Mouse (Mus musculus) neural tube, embryonic 13.5 days (tissue): ENCODE data around the gene Mboat2. TPM values are rescaled to one million over a fixed set of nuclear protein-coding genes. Genes with fewer than 3 reads are reported as not detected.

Experiments
- ATAC-seq: fragments of 200-750 bp; cut with Nextera tagmentation; 2 replicates; pipeline ENCODE4 v1.8.0; 2017; ENCODE audit warnings: low read depth, mild to moderate bottlenecking, moderate TSS enrichment, moderate library complexity
- H3K27ac ChIP-seq: fragments of 300-500 bp; sonication (generic); replicated peaks from 2 replicates; pipeline ENCODE4 v1.5.1; 2015; ENCODE audit warnings: moderate library complexity, mild to moderate bottlenecking, inconsistent platforms
- H3K27me3 ChIP-seq: fragments of 300-500 bp; sonication (generic); 2 replicates; pipeline ENCODE4 v1.6.1; 2015; ENCODE audit warnings: mild to moderate bottlenecking, inconsistent platforms
- H3K36me3 ChIP-seq: fragments of 300-500 bp; sonication (generic); 2 replicates; pipeline ENCODE4 v1.6.1; 2015; ENCODE audit warnings: mild to moderate bottlenecking, inconsistent platforms
- H3K4me1 ChIP-seq: fragments of 300-500 bp; sonication (generic); replicated peaks from 2 replicates; pipeline ENCODE4 v1.6.1; 2015; ENCODE audit warnings: inconsistent platforms
- H3K4me2 ChIP-seq: fragments of 300-500 bp; sonication (generic); 2 replicates; pipeline ENCODE4 v1.6.1; 2015; ENCODE audit warnings: inconsistent platforms, mild to moderate bottlenecking, moderate library complexity
- H3K4me3 ChIP-seq: fragments of 300-500 bp; sonication (generic); 2 replicates; pipeline ENCODE4 v1.5.1; 2015; ENCODE audit warnings: mild to moderate bottlenecking, inconsistent platforms
- H3K9ac ChIP-seq: fragments of 300-500 bp; sonication (generic); 2 replicates; pipeline ENCODE4 v1.6.1; 2015; ENCODE audit warnings: moderate library complexity, mild to moderate bottlenecking, inconsistent platforms
- H3K9me3 ChIP-seq: fragments of 300-500 bp; sonication (generic); 2 replicates; pipeline ENCODE4 v1.6.1; 2016; ENCODE audit warnings: inconsistent platforms
- WGBS: fragments of 180-500 bp; shearing (Covaris S2); methylation state at CpG from one replicate; pipeline ENCODE4 v1.1.7; 2015; 5-methylcytosine and 5-hydroxymethylcytosine counted together
- polyA plus RNA-seq: library from polyadenylated mRNA; unstranded; fragments of >200 nt; fragmentation: Nextera tagmentation; extraction: Ambion mirVana; gene quantifications from 2 replicates; pipeline ENCODE4 v1.2.1, GENCODE M21; 2015

Gene Mboat2
- polyA plus RNA-seq, 1 experiment from 2014 or later, result 72.1 TPM

- Histone ChIP-seq H3K4me1 (no peaks in the 10 kb centered on the region), H3K27me3 (no peaks in the 10 kb centered on the region), H3K36me3 (peaks cover 30% of the 10 kb centered on the region), H3K4me3 (no peak overlapping the region), H3K9ac (no peak overlapping the region), H3K27ac (no peak overlapping the region), H3K9me3 (peaks cover 5% of the 10 kb centered on the region; the same call in 1 of the 2 replicates), H3K4me2 (no peak overlapping the region)
- WGBS, result 84% methylated on average over 11 of the region's 11 CpGs
- no peak for ATAC-seq
These were observed 131.8 kb downstream of the Mboat2 start for GRCm38 (mm10) chr12:24962362-24962967.

DNA sequence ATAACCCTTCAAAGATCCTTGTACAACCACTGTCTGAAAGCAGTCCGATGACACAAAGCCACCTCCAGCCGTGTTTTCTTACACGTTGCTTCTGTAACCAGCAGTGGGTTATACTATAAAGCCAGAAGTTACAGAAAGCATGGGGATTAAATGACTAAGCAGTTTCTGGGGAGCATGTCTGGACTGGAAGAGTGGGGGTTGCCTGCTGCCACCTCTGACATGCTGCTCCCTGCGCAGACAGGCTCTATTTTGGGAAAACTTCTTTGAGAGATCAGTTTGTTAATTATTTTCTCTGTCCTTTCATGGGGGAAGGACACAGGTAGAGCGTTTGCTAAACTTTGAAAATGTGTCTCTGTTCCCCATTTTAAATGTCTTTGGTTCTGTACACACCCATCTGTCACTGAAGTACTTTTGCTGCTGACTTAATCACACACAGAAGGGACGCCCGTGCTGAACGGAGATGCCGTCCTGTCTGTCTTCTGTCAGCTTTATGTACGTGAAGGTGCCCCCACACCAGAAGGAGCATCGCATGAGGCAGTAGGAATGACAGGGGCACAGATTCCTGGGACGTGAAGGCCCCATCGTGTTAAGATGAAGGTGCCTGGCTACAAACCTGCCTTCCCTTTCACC is 132.8 kb downstream of the Mboat2 start:
- no peak overlapping the region for H3K27ac ChIP-seq
- 80% methylated on average over 13 of the region's 13 CpGs for WGBS

DNA sequence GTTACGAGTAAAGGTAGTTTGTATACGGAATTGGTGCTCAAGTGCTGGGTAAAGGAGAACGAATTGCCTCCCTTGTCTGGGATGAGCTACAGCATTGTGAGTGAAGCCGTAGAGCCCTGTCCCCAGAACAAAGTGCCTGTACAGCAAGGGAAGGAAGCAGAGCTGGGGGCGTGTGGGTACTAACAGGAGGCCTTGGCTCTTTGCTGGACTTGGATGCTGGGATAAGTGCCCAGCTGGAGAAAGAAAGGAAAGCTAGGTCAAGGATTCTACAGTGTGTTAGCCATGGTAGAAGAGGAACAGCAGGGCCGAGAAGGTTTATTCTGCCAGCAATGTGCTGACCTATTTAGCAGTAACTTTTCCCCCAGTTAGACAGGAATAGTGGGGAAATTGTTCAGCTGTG is 134.7 kb downstream of the Mboat2 start:
- Histone ChIP-seq H3K4me1 (no peaks in the 10 kb centered on the region), H3K4me2 (no peak overlapping the region), H3K36me3 (0 out of 2 replicates have a peak, but pooled peaks cover 4% of the 10 kb centered on the region), H3K4me3 (no peak overlapping the region), H3K27ac (no peak overlapping the region), H3K27me3 (no peaks in the 10 kb centered on the region), H3K9ac (no peak overlapping the region), H3K9me3 (peaks cover 5% of the 10 kb centered on the region; the same call in 1 of the 2 replicates)
- 72% methylated on average over 6 of the region's 6 CpGs for WGBS
- ATAC-seq, result no peak

More for the DNA sequence above, 132.8 kb downstream of the Mboat2 start:
- H3K27me3 ChIP-seq, result no peaks in the 10 kb centered on the region
- no peaks in the 10 kb centered on the region for H3K4me1 ChIP-seq
- H3K9me3 ChIP-seq, result peaks cover 5% of the 10 kb centered on the region; the same call in 1 of the 2 replicates
- no peak for ATAC-seq
- H3K4me3 ChIP-seq, result no peak overlapping the region
- H3K36me3 ChIP-seq, result peaks cover 20% of the 10 kb centered on the region
- H3K9ac ChIP-seq, result no peak overlapping the region
- H3K4me2 ChIP-seq, result no peak overlapping the region

DNA sequence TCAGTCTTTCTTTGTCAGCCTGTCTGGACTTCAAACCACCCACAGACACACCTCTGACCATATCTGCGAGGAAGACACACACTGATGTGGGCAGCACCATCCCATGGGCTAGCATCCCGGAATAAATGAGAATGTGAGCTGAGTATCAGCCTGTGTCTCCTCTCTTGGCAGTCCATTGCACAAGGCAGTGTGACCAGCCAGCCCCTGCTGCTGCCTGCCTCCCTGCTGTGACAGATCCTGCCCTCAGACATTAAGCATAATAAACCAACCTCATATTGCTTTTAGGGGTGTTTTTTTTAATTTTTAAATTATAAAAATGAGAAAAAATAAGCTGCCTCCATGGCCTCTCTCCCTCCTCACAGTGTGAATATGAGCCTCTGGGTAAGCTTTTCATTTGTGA is 135.4 kb downstream of the Mboat2 start:
- Histone ChIP-seq H3K4me3 (no peak overlapping the region), H3K27ac (no peak overlapping the region), H3K36me3 (no peaks in the 10 kb centered on the region), H3K4me2 (no peak overlapping the region), H3K27me3 (no peaks in the 10 kb centered on the region), H3K9ac (no peak overlapping the region), H3K9me3 (peaks cover 5% of the 10 kb centered on the region; the same call in 1 of the 2 replicates), H3K4me1 (no peaks in the 10 kb centered on the region)
- ATAC-seq, result no peak
- WGBS, result 94% methylated on average over 2 of the region's 2 CpGs

GRCm38 (mm10) chr12:24971490-24972200 is 141.0 kb downstream of the Mboat2 start:
- no peak overlapping the region for H3K4me2 ChIP-seq
- no peak overlapping the region for H3K9ac ChIP-seq
- no peak overlapping the region for H3K27ac ChIP-seq
- H3K27me3 ChIP-seq, result no peaks in the 10 kb centered on the region
- H3K4me1 ChIP-seq, result peaks cover 7% of the 10 kb centered on the region
- no peak overlapping the region for H3K4me3 ChIP-seq
- H3K9me3 ChIP-seq, result peaks cover 2% of the 10 kb centered on the region; the same call in 1 of the 2 replicates
- no peaks in the 10 kb centered on the region for H3K36me3 ChIP-seq
- no peak for ATAC-seq
- WGBS, result 90% methylated on average over 5 of the region's 5 CpGs

DNA sequence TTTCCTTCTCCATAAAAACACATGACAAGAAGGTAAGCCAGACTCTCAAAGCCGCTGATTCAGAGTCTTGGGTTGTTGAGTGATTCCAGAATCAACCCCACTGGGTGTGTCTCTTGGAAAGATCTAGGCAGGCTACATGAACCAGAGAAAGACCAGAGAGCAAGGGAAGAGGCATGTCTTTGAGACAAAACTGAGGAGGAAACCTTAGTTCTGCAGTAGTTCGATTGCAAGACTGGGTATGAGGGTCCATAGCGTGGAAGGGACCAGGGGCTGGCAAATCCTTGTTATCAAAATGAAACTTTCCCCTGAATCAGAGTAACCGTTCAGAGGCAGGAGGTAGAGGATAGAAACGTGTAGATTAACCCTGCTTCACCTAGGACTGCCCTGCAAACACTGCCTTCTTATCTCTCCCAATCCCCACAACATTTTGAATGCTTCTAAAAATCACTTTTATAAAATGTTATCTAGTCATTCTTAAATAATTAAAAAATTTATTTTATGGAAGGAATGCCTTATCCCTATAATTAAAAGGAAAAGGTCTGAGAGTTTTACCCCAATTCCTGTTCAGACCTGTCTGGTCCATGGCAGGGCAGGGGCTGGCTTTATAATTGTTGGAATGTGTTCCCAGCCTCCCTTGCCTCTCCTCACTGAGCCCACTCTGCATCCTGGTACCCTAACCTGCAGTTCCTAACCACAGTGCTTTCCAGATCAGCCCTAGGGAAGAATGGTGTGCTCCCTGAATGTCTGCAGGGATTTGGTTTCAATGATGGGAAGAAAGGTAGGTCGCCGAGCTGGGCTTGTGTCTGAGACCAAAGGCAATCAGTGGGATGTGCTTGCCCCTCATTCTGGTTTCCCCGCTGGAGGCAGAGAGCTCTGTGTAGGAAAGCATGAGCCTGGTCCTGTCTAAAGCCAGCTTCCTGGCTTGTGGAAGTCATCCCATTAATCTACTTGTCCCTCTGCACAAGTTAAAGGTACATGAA is 142.0 kb downstream of the Mboat2 start:
- H3K9ac ChIP-seq, result no peak overlapping the region
- H3K4me3 ChIP-seq, result no peak overlapping the region
- H3K36me3 ChIP-seq, result no peaks in the 10 kb centered on the region
- ATAC-seq, result no peak
- H3K4me2 ChIP-seq, result no peak overlapping the region
- H3K9me3 ChIP-seq, result no peaks in the 10 kb centered on the region
- no peak overlapping the region for H3K27ac ChIP-seq
- 72% methylated on average over 8 of the region's 8 CpGs for WGBS
- peaks cover 17% of the 10 kb centered on the region for H3K4me1 ChIP-seq
- no peaks in the 10 kb centered on the region for H3K27me3 ChIP-seq

DNA sequence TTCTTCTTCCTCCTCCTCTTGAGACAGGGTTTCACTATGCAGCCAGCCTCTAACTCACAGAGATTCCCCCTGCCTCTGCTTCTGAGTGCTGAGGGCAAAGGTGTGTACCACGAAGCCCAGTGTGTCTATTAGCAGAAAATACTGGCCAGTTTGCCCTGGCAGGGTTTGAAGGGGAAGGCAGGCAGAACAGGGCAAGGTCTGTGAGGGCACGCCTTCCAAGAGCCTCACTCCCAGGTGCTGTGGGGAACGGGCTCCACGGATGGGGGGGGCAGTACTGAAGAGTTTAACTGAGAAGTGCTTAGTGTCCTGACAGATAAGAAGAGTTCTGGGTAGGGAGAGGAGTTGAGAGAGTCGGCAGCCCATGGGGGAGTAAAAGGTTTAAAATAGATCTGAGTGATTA is 142.9 kb downstream of the Mboat2 start:
- peaks cover 19% of the 10 kb centered on the region for H3K4me1 ChIP-seq
- H3K27me3 ChIP-seq, result no peaks in the 10 kb centered on the region
- no peak overlapping the region for H3K4me2 ChIP-seq
- no peak overlapping the region for H3K9ac ChIP-seq
- no peak overlapping the region for H3K4me3 ChIP-seq
- WGBS, result 81% methylated on average over 5 of the region's 5 CpGs
- H3K9me3 ChIP-seq, result no peaks in the 10 kb centered on the region
- no peak for ATAC-seq
- no peaks in the 10 kb centered on the region for H3K36me3 ChIP-seq
- H3K27ac ChIP-seq, result no peak overlapping the region

DNA sequence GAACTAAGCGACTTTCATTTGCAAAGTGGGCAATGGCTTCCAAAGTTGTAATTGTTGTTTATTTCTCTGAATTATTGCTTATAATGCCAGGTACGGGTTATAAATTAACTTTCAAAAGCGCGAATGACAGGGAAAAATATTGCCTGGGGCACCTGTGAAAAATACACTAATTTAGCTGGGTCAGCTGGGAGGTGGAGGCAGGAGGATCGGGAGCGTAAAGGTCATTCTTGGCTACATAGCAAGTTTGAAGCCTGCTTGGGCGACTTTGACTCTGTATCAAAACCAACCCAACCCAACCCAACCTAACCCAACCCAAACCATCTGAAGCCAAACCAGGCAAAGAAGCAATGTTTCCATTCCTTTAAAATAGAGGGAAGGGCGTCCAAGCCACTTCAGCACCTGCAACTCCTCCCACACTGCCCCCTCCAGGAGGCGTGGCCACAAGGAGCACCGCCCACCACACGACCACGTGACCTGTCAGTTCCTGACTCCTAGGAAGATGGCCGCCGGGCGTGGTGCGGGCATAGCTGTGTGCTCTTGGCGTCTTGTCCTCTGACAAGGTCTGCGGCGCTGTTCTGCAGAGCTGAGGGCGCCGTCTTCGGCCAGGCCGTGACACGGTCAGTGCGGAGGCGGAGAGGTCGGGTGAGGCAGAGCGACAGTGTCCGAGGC is 143.9 kb downstream of the Mboat2 start, which contains the start of gene Kidins220:
Gene Kidins220 (plus strand): TSS at position 480 of the 669 bp plus-strand sequence.
- peak within 1 kb of the TSS; percentile 79 for H3K9ac ChIP-seq
- peak; percentile 91 for ATAC-seq

DNA sequence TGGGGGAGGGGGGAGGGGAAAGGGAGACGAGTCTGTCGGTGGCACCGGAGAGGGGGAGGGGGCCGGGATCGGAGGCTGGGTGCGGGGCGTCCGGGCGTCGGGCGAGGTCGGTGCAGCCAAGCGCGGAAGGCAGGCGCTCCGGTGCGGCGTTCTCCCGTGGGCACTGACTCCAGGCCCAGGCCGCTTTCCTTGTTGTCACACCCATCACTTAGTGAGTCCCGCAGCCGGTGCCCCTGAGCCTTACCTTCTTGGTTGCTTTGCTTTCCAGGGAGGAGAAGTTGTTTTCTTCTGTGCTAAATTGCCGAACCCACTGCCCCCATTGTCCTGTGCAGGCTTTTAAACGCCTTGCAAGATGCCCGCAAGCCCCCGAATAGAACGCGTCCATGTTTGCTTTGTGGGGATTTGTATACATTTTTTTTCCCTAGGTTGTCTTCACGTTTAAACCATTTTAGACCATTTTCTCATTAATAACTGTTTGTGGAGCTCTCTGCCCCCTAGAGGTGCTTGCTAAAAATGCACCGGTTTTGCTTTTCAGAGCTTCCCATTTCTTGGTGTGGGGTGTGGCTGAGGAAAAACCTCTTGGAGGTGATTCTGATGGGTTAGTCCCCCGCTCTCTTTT is 144.5 kb downstream of the Mboat2 start:
- H3K27ac ChIP-seq, result peak overlapping the region; percentile 96

More for the DNA sequence above, 143.9 kb downstream of the Mboat2 start, which contains the start of gene Kidins220:
- WGBS, result 15% methylated on average over 28 of the region's 29 CpGs
- H3K4me1 ChIP-seq, result peaks cover 24% of the 10 kb centered on the region
- peak within 1 kb of the TSS; percentile 96 for H3K27ac ChIP-seq
- no peaks in the 10 kb centered on the region for H3K36me3 ChIP-seq
- H3K4me3 ChIP-seq, result peak within 1 kb of the TSS; percentile 66
- H3K4me2 ChIP-seq, result peak within 1 kb of the TSS; percentile 56
- H3K27me3 ChIP-seq, result no peaks in the 10 kb centered on the region
- H3K9me3 ChIP-seq, result no peaks in the 10 kb centered on the region

GRCm38 (mm10) chr12:24985226-24985625 is 154.5 kb downstream of the Mboat2 start:
- Histone ChIP-seq H3K27me3 (no peaks in the 10 kb centered on the region), H3K4me3 (no peak overlapping the region), H3K27ac (no peak overlapping the region), H3K36me3 (peaks cover 62% of the 10 kb centered on the region), H3K9ac (no peak overlapping the region), H3K4me1 (peaks cover 6% of the 10 kb centered on the region; the same call in 1 of the 2 replicates), H3K4me2 (no peak overlapping the region), H3K9me3 (no peaks in the 10 kb centered on the region)
- 89% methylated on average over 5 of the region's 5 CpGs for WGBS
- no peak for ATAC-seq

More for the DNA sequence above, 144.5 kb downstream of the Mboat2 start:
- WGBS, result 1% methylated on average over 29 of the region's 31 CpGs
- H3K4me1 ChIP-seq, result peaks cover 29% of the 10 kb centered on the region
- peak overlapping the region; percentile 56 for H3K4me2 ChIP-seq
- peak; percentile 84 for ATAC-seq
- H3K36me3 ChIP-seq, result no peaks in the 10 kb centered on the region
- H3K4me3 ChIP-seq, result peak overlapping the region; percentile 66
- H3K27me3 ChIP-seq, result no peaks in the 10 kb centered on the region
- no peaks in the 10 kb centered on the region for H3K9me3 ChIP-seq
- H3K9ac ChIP-seq, result peak overlapping the region; percentile 79

GRCm38 (mm10) chr12:24995350-24995749 is 164.7 kb downstream of the Mboat2 start:
- Histone ChIP-seq H3K4me3 (no peak overlapping the region), H3K27me3 (no peaks in the 10 kb centered on the region), H3K4me1 (no peaks in the 10 kb centered on the region), H3K9ac (no peak overlapping the region), H3K9me3 (no peaks in the 10 kb centered on the region), H3K36me3 (peaks cover 92% of the 10 kb centered on the region), H3K27ac (no peak overlapping the region), H3K4me2 (no peak overlapping the region)
- 94% methylated on average over 4 of the region's 4 CpGs for WGBS
- no peak for ATAC-seq
